Mouse (Mus musculus) heart, embryonic 12.5 days (tissue): ENCODE measurements around the gene Tmem198. TPM values are rescaled to one million over a fixed set of nuclear protein-coding genes. Genes with fewer than 3 reads are reported as not detected.

ENCODE experiments used
- ATAC-seq: fragments of 200-750 bp; cut with Nextera tagmentation; 2 replicates; pipeline ENCODE4 v1.8.0; 2017; ENCODE audit warnings: moderate TSS enrichment, moderate library complexity; ENCODE audit not compliant: insufficient number of reproducible peaks, low FRiP score
- H3K27ac ChIP-seq: fragments of 300-500 bp; sonication (generic); 2 replicates; pipeline ENCODE4 v1.5.1; 2016; ENCODE audit warnings: mild to moderate bottlenecking, moderate library complexity; ENCODE audit not compliant: poor library complexity, severe bottlenecking
- H3K27me3 ChIP-seq: fragments of 300-500 bp; sonication (generic); replicated peaks from 2 replicates; pipeline ENCODE4 v1.6.1; 2016; ENCODE audit warnings: mild to moderate bottlenecking, moderate library complexity
- H3K36me3 ChIP-seq: fragments of 300-500 bp; sonication (generic); 2 replicates; pipeline ENCODE4 v1.6.1; 2016; ENCODE audit warnings: mild to moderate bottlenecking, moderate library complexity
- H3K4me1 ChIP-seq: fragments of 300-500 bp; sonication (generic); replicated peaks from 2 replicates; pipeline ENCODE4 v1.6.1; 2016; ENCODE audit warnings: mild to moderate bottlenecking
- H3K4me2 ChIP-seq: fragments of 300-500 bp; sonication (generic); 2 replicates; pipeline ENCODE4 v1.6.1; 2016; ENCODE audit warnings: mild to moderate bottlenecking, moderate library complexity
- H3K4me3 ChIP-seq: fragments of 300-500 bp; sonication (generic); 2 replicates; pipeline ENCODE4 v1.5.1; 2016; ENCODE audit warnings: mild to moderate bottlenecking
- H3K9ac ChIP-seq: fragments of 300-500 bp; sonication (generic); 2 replicates; pipeline ENCODE4 v1.6.1; 2016; ENCODE audit warnings: mild to moderate bottlenecking, moderate library complexity
- H3K9me3 ChIP-seq: fragments of 300-500 bp; sonication (generic); replicated peaks from 2 replicates; pipeline ENCODE4 v1.6.1; 2016; ENCODE audit warnings: mild to moderate bottlenecking, moderate library complexity
- WGBS: fragments of 180-500 bp; shearing (Covaris S2); methylation state at CpG from one replicate; pipeline ENCODE4 v1.1.7; 2016; 5-methylcytosine and 5-hydroxymethylcytosine counted together
- polyA plus RNA-seq: library from polyadenylated mRNA; unstranded; fragments of >200 nt; fragmentation: Nextera tagmentation; extraction: Ambion mirVana; gene quantifications from 2 replicates; pipeline ENCODE4 v1.2.1, GENCODE M21; 2016

Tmem198 gene
- polyA plus RNA-seq, 1 experiment from 2014 or later, result 0.41 TPM

- H3K27ac ChIP-seq, result peak overlapping the region; percentile 99
- H3K27me3 ChIP-seq, result no peaks in the 10 kb centered on the region
- H3K9ac ChIP-seq, result no peak overlapping the region
- H3K4me1 ChIP-seq, result peaks cover 62% of the 10 kb centered on the region
- no peak overlapping the region for H3K4me3 ChIP-seq
- no peak for ATAC-seq
- WGBS, result 40% methylated on average over 20 of the region's 20 CpGs
- no peak overlapping the region; the same call in 1 of the 2 replicates for H3K4me2 ChIP-seq
- no peaks in the 10 kb centered on the region for H3K9me3 ChIP-seq
- H3K36me3 ChIP-seq, result peaks cover 1% of the 10 kb centered on the region; the same call in 1 of the 2 replicates
These were observed 30.3 kb downstream of the Tmem198 start for GRCm38 (mm10) chr1:75509586-75509985.

GRCm38 (mm10) chr1:75510154-75510553 is 30.8 kb downstream of the Tmem198 start:
- H3K27me3 ChIP-seq, result no peaks in the 10 kb centered on the region
- WGBS, result 46% methylated on average over 5 of the region's 5 CpGs
- H3K27ac ChIP-seq, result peak overlapping the region; percentile 99
- H3K9ac ChIP-seq, result no peak overlapping the region
- H3K9me3 ChIP-seq, result no peaks in the 10 kb centered on the region
- no peak for ATAC-seq
- H3K36me3 ChIP-seq, result no peaks in the 10 kb centered on the region
- H3K4me3 ChIP-seq, result no peak overlapping the region
- H3K4me2 ChIP-seq, result peak overlapping the region; percentile 7; the same call in 1 of the 2 replicates
- H3K4me1 ChIP-seq, result peaks cover 65% of the 10 kb centered on the region

GRCm38 (mm10) chr1:75511437-75512210 is 32.3 kb downstream of the Tmem198 start:
- Histone ChIP-seq H3K9me3 (no peaks in the 10 kb centered on the region), H3K27ac (peak overlapping the region; percentile 99), H3K36me3 (no peaks in the 10 kb centered on the region), H3K4me1 (peaks cover 72% of the 10 kb centered on the region), H3K27me3 (no peaks in the 10 kb centered on the region), H3K4me2 (peak overlapping the region; percentile 31; the same call in 1 of the 2 replicates), H3K4me3 (no peak overlapping the region), H3K9ac (0 out of 2 replicates have a peak overlapping the region, but pooled peaks have one; percentile 51)
- 20% methylated on average over 4 of the region's 4 CpGs for WGBS
- peak; percentile 18; the same call in 1 of the 2 replicates for ATAC-seq

GRCm38 (mm10) chr1:75512550-75512949 is 33.2 kb downstream of the Tmem198 start:
- Histone ChIP-seq H3K4me2 (no peak overlapping the region), H3K27me3 (no peaks in the 10 kb centered on the region), H3K9ac (no peak overlapping the region), H3K36me3 (no peaks in the 10 kb centered on the region), H3K4me1 (peaks cover 72% of the 10 kb centered on the region), H3K4me3 (no peak overlapping the region), H3K9me3 (no peaks in the 10 kb centered on the region), H3K27ac (peak overlapping the region; percentile 99)
- ATAC-seq, result no peak
- 85% methylated on average over 3 of the region's 3 CpGs for WGBS

GRCm38 (mm10) chr1:75516703-75517380 is 37.5 kb downstream of the Tmem198 start:
- ATAC-seq, result no peak
- WGBS, result 49% methylated on average over 15 of the region's 15 CpGs

GRCm38 (mm10) chr1:75517984-75518383 is 38.7 kb downstream of the Tmem198 start:
- H3K4me1 ChIP-seq, result peaks cover 58% of the 10 kb centered on the region

More at GRCm38 (mm10) chr1:75516703-75517380, 37.5 kb downstream of the Tmem198 start:
- H3K4me2 ChIP-seq, result no peak overlapping the region
- no peaks in the 10 kb centered on the region for H3K27me3 ChIP-seq
- peak overlapping the region; percentile 41; the same call in 1 of the 2 replicates for H3K27ac ChIP-seq
- H3K4me1 ChIP-seq, result peaks cover 66% of the 10 kb centered on the region
- no peaks in the 10 kb centered on the region for H3K36me3 ChIP-seq
- H3K4me3 ChIP-seq, result no peak overlapping the region
- peak overlapping the region; percentile 16; the same call in 1 of the 2 replicates for H3K9ac ChIP-seq
- H3K9me3 ChIP-seq, result no peaks in the 10 kb centered on the region

GRCm38 (mm10) chr1:75518427-75518826 is 39.1 kb downstream of the Tmem198 start:
- Histone ChIP-seq H3K36me3 (no peaks in the 10 kb centered on the region), H3K4me3 (no peak overlapping the region), H3K27me3 (no peaks in the 10 kb centered on the region), H3K9me3 (no peaks in the 10 kb centered on the region), H3K4me2 (no peak overlapping the region), H3K4me1 (peaks cover 54% of the 10 kb centered on the region), H3K9ac (no peak overlapping the region), H3K27ac (no peak overlapping the region)
- no peak for ATAC-seq
- 95% methylated on average over 4 of the region's 4 CpGs for WGBS

More at GRCm38 (mm10) chr1:75517984-75518383, 38.7 kb downstream of the Tmem198 start:
- no peak overlapping the region for H3K4me2 ChIP-seq
- H3K9me3 ChIP-seq, result no peaks in the 10 kb centered on the region
- no peaks in the 10 kb centered on the region for H3K27me3 ChIP-seq
- no peak for ATAC-seq
- no peak overlapping the region for H3K9ac ChIP-seq
- no peak overlapping the region for H3K27ac ChIP-seq
- no peak overlapping the region for H3K4me3 ChIP-seq
- no peaks in the 10 kb centered on the region for H3K36me3 ChIP-seq
- WGBS, result 70% methylated on average over 3 of the region's 4 CpGs

- Histone ChIP-seq H3K4me2 (no peak overlapping the region), H3K9me3 (no peaks in the 10 kb centered on the region), H3K4me1 (peaks cover 54% of the 10 kb centered on the region), H3K27me3 (no peaks in the 10 kb centered on the region), H3K9ac (0 out of 2 replicates have a peak overlapping the region, but pooled peaks have one; percentile 14), H3K36me3 (no peaks in the 10 kb centered on the region), H3K4me3 (no peak overlapping the region), H3K27ac (peak overlapping the region; percentile 97)
- 52% methylated on average over 5 of the region's 5 CpGs for WGBS
- ATAC-seq, result no peak
These were observed 40.2 kb downstream of the Tmem198 start for GRCm38 (mm10) chr1:75519576-75519975.

GRCm38 (mm10) chr1:75521321-75522031 is 42.1 kb downstream of the Tmem198 start, which contains the start of gene Stk11ip:
Gene Stk11ip, plus strand, starts transcription at chr1:75521529.
- no peaks in the 10 kb centered on the region for H3K27me3 ChIP-seq
- no peaks in the 10 kb centered on the region for H3K9me3 ChIP-seq
- peak within 1 kb of the TSS; percentile 62 for H3K9ac ChIP-seq
- H3K36me3 ChIP-seq, result peaks cover 13% of the 10 kb centered on the region
- peak within 1 kb of the TSS; percentile 69 for H3K4me2 ChIP-seq
- H3K27ac ChIP-seq, result peak within 1 kb of the TSS; percentile 97
- ATAC-seq, result peak; percentile 95
- WGBS, result under 1% methylated on average over 46 of the region's 46 CpGs
- peaks cover 42% of the 10 kb centered on the region for H3K4me1 ChIP-seq
- H3K4me3 ChIP-seq, result peak within 1 kb of the TSS; percentile 69

- H3K27ac ChIP-seq, result no peak overlapping the region
- H3K9me3 ChIP-seq, result no peaks in the 10 kb centered on the region
- peaks cover 16% of the 10 kb centered on the region for H3K4me1 ChIP-seq
- H3K36me3 ChIP-seq, result peaks cover 44% of the 10 kb centered on the region
- 0 out of 2 replicates have a peak overlapping the region, but pooled peaks have one; percentile 28 for H3K9ac ChIP-seq
- WGBS, result 82% methylated on average over 7 of the region's 7 CpGs
- H3K4me3 ChIP-seq, result no peak overlapping the region
- H3K4me2 ChIP-seq, result no peak overlapping the region
- no peak for ATAC-seq
- H3K27me3 ChIP-seq, result no peaks in the 10 kb centered on the region
These were observed 45.3 kb downstream of the Tmem198 start for GRCm38 (mm10) chr1:75524679-75525078.
